Mouse (Mus musculus) spleen, postnatal 14 days (tissue): ENCODE data around the gene BC005537.
A peak's percentile ranks its signal among the peaks of the same experiment; 100 is the strongest.

Source experiments
- DNase-seq, 2 experiments: peaks; one replicate each; pipeline ENCODE4 v3.0.0; 2021 to 2022; ENCODE audit warnings: low spot score in 2 of 2

Gene BC005537

GRCm38 (mm10) chr13:24844983-24845955 lies 43.8 kb downstream of the BC005537 start, which contains the start of gene D130043K22Rik:
D130043K22Rik (plus strand) TSS chr13:24845135.
- no peak for DNase-seq

DNA sequence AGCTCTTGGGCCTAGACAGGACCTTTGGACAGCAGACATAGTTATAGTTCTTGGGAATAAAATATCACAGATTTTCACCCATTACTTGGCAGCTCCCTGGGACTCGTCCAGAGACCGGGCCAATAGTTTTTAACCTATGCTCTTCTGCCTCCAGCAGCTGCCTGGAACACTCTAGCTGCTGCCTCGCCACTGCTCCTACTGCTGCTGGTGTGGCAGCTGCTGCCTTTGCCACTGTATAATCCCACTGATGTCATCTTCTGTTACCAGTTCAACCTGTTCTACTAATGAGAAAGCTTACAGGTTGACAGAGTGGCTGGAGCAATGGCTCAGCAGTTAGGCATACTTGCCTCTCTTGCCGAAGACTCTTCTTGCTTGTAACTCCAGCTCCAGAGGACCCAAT lies 47.9 kb downstream of the BC005537 start:
- DNase-seq: no peak

DNA sequence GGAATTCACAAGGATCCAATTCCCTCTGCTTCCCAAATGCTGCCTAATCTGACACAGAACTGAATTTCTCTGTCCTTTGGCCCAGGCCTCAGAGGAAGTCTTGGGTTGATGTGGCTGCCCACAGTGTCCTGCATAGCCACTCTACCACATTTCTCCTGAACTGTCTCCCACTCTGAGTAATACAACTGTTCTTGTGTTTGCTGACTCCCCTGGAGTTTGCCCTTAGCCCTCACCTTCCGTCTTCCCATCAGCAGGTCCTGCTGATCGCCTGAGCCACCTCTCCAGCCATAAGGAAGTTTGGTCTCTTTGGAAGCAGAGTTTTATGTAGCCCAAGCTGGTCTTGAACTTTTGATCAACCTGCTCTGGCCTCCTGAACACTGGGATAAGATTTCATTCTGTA lies 50.5 kb downstream of the BC005537 start:
- no peak for DNase-seq

DNA sequence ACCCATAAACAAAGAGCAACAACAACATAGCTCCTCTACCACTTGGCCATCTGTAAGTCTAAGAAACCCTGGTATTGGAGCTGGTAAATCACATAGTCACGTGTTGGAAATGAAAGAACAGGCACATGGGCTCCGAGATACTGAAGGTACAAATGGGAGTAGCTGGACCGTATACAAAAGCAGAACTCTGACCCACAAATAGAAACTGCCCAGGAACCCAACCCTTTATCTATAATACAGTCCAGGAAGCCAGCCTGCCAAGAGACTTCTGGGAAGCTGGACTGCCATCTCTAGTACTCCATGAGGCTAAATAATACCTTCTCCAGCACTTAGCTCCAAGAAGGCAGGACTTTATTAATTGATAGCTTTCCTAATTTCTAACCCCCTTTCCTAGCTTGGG lies 51.1 kb downstream of the BC005537 start:
- DNase-seq: no peak

DNA sequence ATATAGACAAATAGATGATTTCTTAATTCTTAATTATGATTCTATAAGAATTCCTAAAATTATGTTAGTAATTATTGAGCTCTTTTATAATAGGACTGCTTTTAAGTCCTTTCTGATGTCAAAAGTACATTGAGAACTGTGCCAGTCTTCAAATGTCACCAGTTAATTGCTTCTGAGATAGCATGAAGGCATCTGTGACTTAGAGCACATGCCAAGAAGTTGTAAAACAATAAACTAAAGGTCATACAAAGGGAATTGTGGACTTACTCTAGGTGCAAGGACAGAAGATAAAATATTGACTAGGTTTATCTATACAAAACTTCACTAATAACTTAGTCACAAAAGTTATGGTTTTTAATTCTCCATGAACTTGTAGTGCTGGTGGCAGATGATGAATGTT lies 57.7 kb downstream of the BC005537 start:
- no peak for DNase-seq

DNA sequence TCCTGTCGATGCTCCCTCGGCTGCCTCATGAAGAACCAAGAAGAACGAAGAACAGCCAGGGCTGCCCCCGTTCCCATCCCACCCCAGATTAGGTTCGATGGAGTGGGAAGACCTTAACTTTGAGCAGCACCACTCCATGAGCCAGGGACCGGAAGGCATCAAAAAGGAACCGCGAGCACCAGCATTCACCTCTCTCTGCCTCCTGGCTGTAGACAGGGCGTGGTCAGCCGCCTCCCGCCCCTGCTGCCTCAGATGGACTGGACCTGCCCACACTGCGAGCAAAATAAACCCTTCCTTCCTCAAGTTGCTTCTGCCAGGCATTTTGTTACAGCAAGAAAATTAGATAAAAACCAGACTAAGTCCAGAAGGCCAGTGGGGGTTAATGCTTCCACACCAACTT lies 59.6 kb downstream of the BC005537 start:
- no peak for DNase-seq

GRCm38 (mm10) chr13:24862021-24862420 lies 60.6 kb downstream of the BC005537 start:
- DNase-seq: no peak

GRCm38 (mm10) chr13:24862520-24862919 lies 61.1 kb downstream of the BC005537 start:
- peak; percentile 25 to 42 for DNase-seq
